Mouse (Mus musculus) CH12.LX (cell line): ENCODE results near the gene Asb18. TPM values are rescaled to one million over a fixed set of nuclear protein-coding genes. Genes with fewer than 3 reads are reported as not detected.

Source experiments
- DNase-seq: peaks from one replicate; pipeline ENCODE4 v3.0.0-alpha.2; 2013; ENCODE audit errors: extremely low read depth
- H3K27ac ChIP-seq: 2 replicates; pipeline ENCODE4 v1.5.1; 2012; ENCODE audit warnings: low read depth, mild to moderate bottlenecking, control low read depth, moderate library complexity; ENCODE audit not compliant: insufficient read depth
- H3K27me3 ChIP-seq: replicated peaks from 2 replicates; pipeline ENCODE3; 2012; ENCODE audit warnings: inconsistent platforms
- H3K36me3 ChIP-seq, 2 experiments: replicated peaks in 1 of 2; 2 replicates each; pipeline versions ENCODE3 to v1.6.1; 2012; ENCODE audit warnings: inconsistent platforms in 1 of 2, low read length in 1 of 2, mild to moderate bottlenecking in 1 of 2, mixed read lengths in 1 of 2, moderate library complexity in 1 of 2; ENCODE audit not compliant: control insufficient read depth in 1 of 2, insufficient read depth in 1 of 2
- H3K4me1 ChIP-seq, 2 experiments: 2 replicates each; pipeline ENCODE4 v1.6.1; 2012; ENCODE audit warnings: inconsistent platforms in 1 of 2, moderate library complexity in 1 of 2; ENCODE audit not compliant: insufficient read depth in 2 of 2, control insufficient read depth in 1 of 2
- H3K4me2 ChIP-seq: 2 replicates; pipeline ENCODE4 v1.6.1; 2012; ENCODE audit warnings: low read depth, mild to moderate bottlenecking, control low read depth; ENCODE audit not compliant: poor library complexity, insufficient read depth, severe bottlenecking
- H3K4me3 ChIP-seq, 3 experiments: fragments of 150-350 bp in 1 of 3; sonication (generic) in 1 of 3; replicated peaks in 1 of 3; 2 replicates each; pipeline versions ENCODE3 to v1.5.1; 2011 to 2012; ENCODE audit warnings: low read depth in 2 of 3, low read length in 2 of 3, mild to moderate bottlenecking in 2 of 3, moderate library complexity in 2 of 3, control low read depth in 1 of 3, improper control_type of control experiment in 1 of 3, inconsistent platforms in 1 of 3, mixed read lengths in 1 of 3; ENCODE audit not compliant: poor library complexity in 1 of 3
- H3K79me2 ChIP-seq: replicated peaks from 2 replicates; pipeline ENCODE4 v1.6.1; 2012; ENCODE audit warnings: mild to moderate bottlenecking, moderate library complexity; ENCODE audit not compliant: control insufficient read depth, poor library complexity, insufficient read depth, severe bottlenecking; ENCODE audit errors: extremely low read depth
- H3K9ac ChIP-seq: 2 replicates; pipeline ENCODE4 v1.6.1; 2012; ENCODE audit warnings: low read depth, mild to moderate bottlenecking, control low read depth, moderate library complexity; ENCODE audit not compliant: insufficient read depth
- H3K9me3 ChIP-seq: replicated peaks from 2 replicates; pipeline ENCODE3; 2012; ENCODE audit warnings: low read length, inconsistent platforms, mixed read lengths
- CHD1 ChIP-seq: IDR thresholded peaks from 2 replicates; pipeline ENCODE4 v1.6.1; 2012; ENCODE audit warnings: low read depth, low read length, improper control_type of control experiment, inconsistent platforms
- EP300 ChIP-seq: IDR thresholded peaks from 2 replicates; pipeline ENCODE4 v1.6.1; 2011; ENCODE audit warnings: low read length, improper control_type of control experiment
- GABPA ChIP-seq: IDR thresholded peaks from 2 replicates; pipeline ENCODE4 v1.6.1; 2012; ENCODE audit warnings: low read depth, low read length, improper control_type of control experiment, inconsistent platforms; ENCODE audit not compliant: insufficient replicate concordance
- HCFC1 ChIP-seq: IDR thresholded peaks from 2 replicates; pipeline ENCODE4 v1.6.1; 2012; ENCODE audit warnings: low read depth, mild to moderate bottlenecking, inconsistent platforms, low read length, improper control_type of control experiment
- JUN ChIP-seq: IDR thresholded peaks from 2 replicates; pipeline ENCODE4 v1.6.1; 2011; ENCODE audit warnings: low read depth, mild to moderate bottlenecking, low read length, improper control_type of control experiment, moderate library complexity; ENCODE audit not compliant: insufficient read depth
- KAT2A ChIP-seq: IDR thresholded peaks from 2 replicates; pipeline ENCODE4 v1.6.1; 2012; ENCODE audit warnings: low read length, improper control_type of control experiment, inconsistent platforms; ENCODE audit not compliant: insufficient replicate concordance
- MYC ChIP-seq: IDR thresholded peaks from 2 replicates; pipeline ENCODE4 v1.6.1; 2011; ENCODE audit warnings: low read depth, mild to moderate bottlenecking, improper control_type of control experiment, low read length
- NRF1 ChIP-seq: IDR thresholded peaks from 2 replicates; pipeline ENCODE4 v1.6.1; 2014; ENCODE audit warnings: low read depth, mild to moderate bottlenecking, inconsistent platforms, low read length, improper control_type of control experiment, moderate library complexity
- PAX5 ChIP-seq: IDR thresholded peaks from 2 replicates; pipeline ENCODE4 v1.6.1; 2012; ENCODE audit warnings: low read length, inconsistent platforms, mixed read lengths
- POLR2A ChIP-seq: IDR thresholded peaks from 2 replicates; pipeline ENCODE4 v1.6.1; 2011; ENCODE audit warnings: low read depth, mild to moderate bottlenecking, improper control_type of control experiment, low read length
- RAD21 ChIP-seq: IDR thresholded peaks from 2 replicates; pipeline ENCODE4 v1.6.1; 2011; ENCODE audit warnings: low read depth, mild to moderate bottlenecking, low read length, improper control_type of control experiment, moderate library complexity
- RCOR1 ChIP-seq: conservative IDR thresholded peaks from 2 replicates; pipeline ENCODE4 v1.6.1; 2012; ENCODE audit warnings: low read depth, mild to moderate bottlenecking, inconsistent platforms, low read length, improper control_type of control experiment
- TBP ChIP-seq: conservative IDR thresholded peaks from 2 replicates; pipeline ENCODE4 v1.6.1; 2011; ENCODE audit warnings: low read depth, low read length, improper control_type of control experiment
- UBTF ChIP-seq: IDR thresholded peaks from 2 replicates; pipeline ENCODE4 v1.6.1; 2012; ENCODE audit warnings: low read depth, mild to moderate bottlenecking, inconsistent platforms, low read length, improper control_type of control experiment, moderate library complexity
- USF1 ChIP-seq: IDR thresholded peaks from 2 replicates; pipeline ENCODE4 v1.6.1; 2014; ENCODE audit warnings: low read depth, mild to moderate bottlenecking, inconsistent platforms, low read length, improper control_type of control experiment
- USF2 ChIP-seq: conservative IDR thresholded peaks from 2 replicates; pipeline ENCODE4 v1.6.1; 2011; ENCODE audit warnings: low read depth, low read length, improper control_type of control experiment
- ZC3H11A ChIP-seq: IDR thresholded peaks from 2 replicates; pipeline ENCODE4 v1.6.1; 2012; ENCODE audit warnings: low read depth, mild to moderate bottlenecking, inconsistent platforms, low read length, improper control_type of control experiment
- ZKSCAN1 ChIP-seq: IDR thresholded peaks from 2 replicates; pipeline ENCODE4 v1.6.1; 2012; ENCODE audit warnings: low read depth, inconsistent platforms, low read length, improper control_type of control experiment, borderline replicate concordance
- dilution Hi-C: fragments of 300-500 bp; cut with MboI; formaldehyde crosslinking; loops from 2 replicates; pipeline ENCODE4 v1.14.3; 2020; ENCODE audit warnings: low sequenced_read_pairs; ENCODE audit not compliant: extremely low pct_unique_long_range_greater_than_20kb, extremely low pct_ligation_motif_present
- in situ Hi-C: fragments of 300-500 bp; cut with MboI; formaldehyde crosslinking; loops from 3 replicates; pipeline ENCODE4 v1.14.3; 2019; ENCODE audit warnings: low sequenced_read_pairs, low pct_ligation_motif_present, low pct_unique_long_range_greater_than_20kb, mixed read lengths
- polyA plus RNA-seq: library from polyadenylated mRNA; unstranded; fragments of >175 nt; gene quantifications from 2 replicates; pipeline ENCODE4 v1.2.1, GENCODE M21; 2012; ENCODE audit warnings: low read depth; ENCODE audit not compliant: insufficient read length
- total RNA-seq, 2 experiments: library from RNA; depleted of rRNA; stranded (reverse); fragments of 300-350 nt in 1 of 2; fragments of >200 nt in 1 of 2; gene quantifications; 2 replicates each; pipeline ENCODE4 v1.2.3; 2012 to 2014

Asb18 gene
- total and polyA plus RNA-seq, 3 experiments = not detected

DNA sequence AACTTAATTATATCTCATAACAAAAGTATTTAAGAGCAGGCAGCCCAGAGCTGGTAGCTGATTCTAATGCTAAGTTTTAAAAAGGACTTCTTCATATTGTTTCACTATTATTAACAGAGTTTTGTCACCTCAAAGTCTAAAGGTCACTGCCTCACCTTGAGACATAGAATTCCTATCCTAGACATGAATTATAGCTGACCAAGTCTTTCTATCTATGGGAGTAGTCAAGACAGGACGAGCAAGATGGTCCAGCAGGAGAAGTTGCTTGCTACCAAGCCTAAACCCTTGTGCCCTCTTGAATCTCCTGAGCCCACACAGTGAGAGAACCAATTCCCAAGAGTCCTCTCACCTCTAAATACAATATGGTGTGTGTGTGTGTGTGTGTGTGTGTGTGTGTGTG is 111.8 kb downstream of the Asb18 start:
- H3K9ac ChIP-seq = no peak overlapping the region
- H3K4me3 ChIP-seq = no peak overlapping the region
- H3K9me3 ChIP-seq = peaks cover 87% of the 10 kb centered on the region
- H3K4me2 ChIP-seq = no peak overlapping the region
- TF ChIP-seq RAD21 (no peak), USF1 (no peak), HCFC1 (no peak), MYC (no peak), EP300 (no peak), ZKSCAN1 (no peak), TBP (no peak)
- dilution Hi-C loops = no loop called here
- no peaks in the 10 kb centered on the region for H3K4me1 ChIP-seq
- H3K27ac ChIP-seq = no peak overlapping the region
- no peaks in the 10 kb centered on the region for H3K79me2 ChIP-seq
- no peaks in the 10 kb centered on the region for H3K27me3 ChIP-seq
- no peaks in the 10 kb centered on the region for H3K36me3 ChIP-seq
- in situ Hi-C loops = no loop called here
- DNase-seq = no peak

- H3K4me2 ChIP-seq = no peak overlapping the region
- H3K9me3 ChIP-seq = peaks cover 86% of the 10 kb centered on the region
- no peak for TF ChIP-seq NRF1
- no peak for TF ChIP-seq USF2
- TF ChIP-seq GABPA = no peak
- no peak for TF ChIP-seq PAX5
- TF ChIP-seq JUN = no peak
- TF ChIP-seq ZC3H11A = no peak
- no peak for TF ChIP-seq CHD1
- no peak for TF ChIP-seq UBTF
- no peak for TF ChIP-seq POLR2A
- TF ChIP-seq RCOR1 = no peak
- no peak for TF ChIP-seq RAD21
- no peak for TF ChIP-seq KAT2A
- no peaks in the 10 kb centered on the region for H3K79me2 ChIP-seq
- dilution Hi-C loops = no loop called here
- H3K4me1 ChIP-seq = no peaks in the 10 kb centered on the region
- H3K9ac ChIP-seq = no peak overlapping the region
- no peak for DNase-seq
- in situ Hi-C loops = no loop called here
- no peaks in the 10 kb centered on the region for H3K36me3 ChIP-seq
- H3K4me3 ChIP-seq = no peak overlapping the region
- H3K27ac ChIP-seq = no peak overlapping the region
- H3K27me3 ChIP-seq = no peaks in the 10 kb centered on the region
Observed at GRCm38 (mm10) chr1:89902236-89902635, 112.2 kb downstream of the Asb18 start.
